Mouse (Mus musculus) intestine, postnatal 0 days (tissue): Measurements from ENCODE around the gene Desi1. TPM values are rescaled to one million over a fixed set of nuclear protein-coding genes. Genes with fewer than 3 reads are reported as not detected.

Experiments
- ATAC-seq: fragments of 200-750 bp; cut with Nextera tagmentation; 2 replicates; pipeline ENCODE4 v1.8.0; 2017; ENCODE audit warnings: mild to moderate bottlenecking, moderate TSS enrichment, moderate library complexity
- H3K27ac ChIP-seq: fragments of 300-500 bp; sonication (generic); 2 replicates; pipeline ENCODE4 v1.5.1; 2014; ENCODE audit warnings: mild to moderate bottlenecking, low read depth, low read length, moderate library complexity
- H3K27me3 ChIP-seq: fragments of 300-500 bp; sonication (generic); replicated peaks from 2 replicates; pipeline ENCODE4 v1.6.1; 2014; ENCODE audit warnings: low read length, mixed read lengths; ENCODE audit not compliant: control insufficient read depth, insufficient read depth
- H3K36me3 ChIP-seq: fragments of 300-500 bp; sonication (generic); 2 replicates; pipeline ENCODE4 v1.6.1; 2014; ENCODE audit warnings: mild to moderate bottlenecking, moderate library complexity; ENCODE audit not compliant: control insufficient read depth, insufficient read depth
- H3K4me1 ChIP-seq: fragments of 300-500 bp; sonication (generic); replicated peaks from 2 replicates; pipeline ENCODE4 v1.6.1; 2014; ENCODE audit warnings: antibody characterized with exemption, low read length, mixed read lengths; ENCODE audit not compliant: control insufficient read depth, insufficient read depth
- H3K4me2 ChIP-seq: fragments of 300-500 bp; sonication (generic); replicated peaks from 2 replicates; pipeline ENCODE4 v1.6.1; 2014; ENCODE audit warnings: low read depth, mild to moderate bottlenecking, moderate library complexity
- H3K4me3 ChIP-seq: fragments of 300-500 bp; sonication (generic); 2 replicates; pipeline ENCODE4 v1.5.1; 2014; ENCODE audit warnings: low read depth, low read length
- H3K9ac ChIP-seq: fragments of 300-500 bp; sonication (generic); 2 replicates; pipeline ENCODE4 v1.6.1; 2014; ENCODE audit warnings: mild to moderate bottlenecking, low read depth, low read length
- H3K9me3 ChIP-seq: fragments of 300-500 bp; sonication (generic); 2 replicates; pipeline ENCODE4 v1.6.1; 2016; ENCODE audit warnings: mixed run types; ENCODE audit not compliant: control insufficient read depth
- CTCF ChIP-seq: sonication (generic); IDR thresholded peaks from 2 replicates; pipeline ENCODE4 v1.5.1; 2016; ENCODE audit warnings: low read depth, mild to moderate bottlenecking, control low read depth, antibody characterized with exemption, moderate library complexity
- WGBS: fragments of 180-500 bp; shearing (Covaris S2); extraction: QIAGEN DNeasy Blood & Tissue Kit; methylation state at CpG from one replicate; pipeline ENCODE4 v1.1.7; 2014; 5-methylcytosine and 5-hydroxymethylcytosine counted together
- polyA plus RNA-seq: library from polyadenylated mRNA; unstranded; fragments of >200 nt; fragmentation: Nextera tagmentation; extraction: Ambion mirVana; gene quantifications from 2 replicates; pipeline ENCODE4 v1.2.1, GENCODE M21; 2015

The Desi1 gene
- polyA plus RNA-seq, 1 experiment from 2014 or later: 10.0 TPM

DNA sequence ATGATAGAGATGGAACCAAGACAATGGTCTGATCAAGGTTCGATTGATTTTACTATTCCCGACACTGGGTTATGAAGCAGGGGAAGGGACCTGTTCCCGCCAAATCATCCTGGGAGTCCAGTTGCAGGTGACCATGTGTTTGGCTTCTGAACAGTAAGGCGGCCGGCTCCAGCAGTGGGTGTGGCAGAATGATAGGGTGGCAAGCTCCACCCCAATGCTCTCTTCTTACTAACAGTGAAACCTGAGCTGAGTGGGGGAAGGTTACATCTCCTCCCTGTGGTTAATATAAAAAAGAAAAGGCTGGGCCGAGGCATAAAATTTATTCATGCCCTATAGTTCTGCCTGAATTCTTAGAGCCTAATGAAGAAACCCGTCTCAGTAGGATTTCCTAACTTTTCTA is 64.5 kb downstream of the Desi1 start:
- H3K27me3 ChIP-seq: no peaks in the 10 kb centered on the region
- H3K27ac ChIP-seq: no peak overlapping the region
- 51% methylated on average over 7 of the region's 7 CpGs for WGBS
- ATAC-seq: no peak
- H3K36me3 ChIP-seq: no peaks in the 10 kb centered on the region
- no peaks in the 10 kb centered on the region for H3K4me1 ChIP-seq
- TF ChIP-seq CTCF: no peak
- H3K4me3 ChIP-seq: no peak overlapping the region
- 0 out of 2 replicates have a peak, but pooled peaks cover 4% of the 10 kb centered on the region for H3K9me3 ChIP-seq
- no peak overlapping the region for H3K9ac ChIP-seq
- no peak overlapping the region for H3K4me2 ChIP-seq

DNA sequence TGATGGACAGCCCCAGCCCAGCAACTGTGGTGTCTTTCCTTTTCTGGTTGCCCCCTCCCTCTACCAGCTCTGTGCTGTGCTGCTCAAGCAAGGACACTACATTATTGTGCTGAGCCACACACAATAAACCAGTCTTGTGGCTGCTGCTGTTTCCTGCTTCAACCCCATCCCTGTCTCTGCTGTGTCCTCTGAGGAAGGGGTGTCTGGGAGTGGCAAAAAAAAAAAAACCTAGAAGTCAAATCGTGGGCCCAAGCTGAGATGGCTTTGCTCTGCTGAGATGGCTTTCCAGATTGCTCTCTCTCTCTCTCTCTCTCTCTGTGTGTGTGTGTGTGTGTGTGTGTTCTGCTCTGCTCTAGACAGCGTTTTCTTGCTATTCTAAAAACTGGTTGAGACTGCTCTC is 65.2 kb downstream of the Desi1 start:
- Histone ChIP-seq H3K9ac (no peak overlapping the region), H3K4me2 (no peak overlapping the region), H3K27me3 (no peaks in the 10 kb centered on the region), H3K4me3 (no peak overlapping the region), H3K4me1 (no peaks in the 10 kb centered on the region), H3K36me3 (no peaks in the 10 kb centered on the region), H3K27ac (no peak overlapping the region), H3K9me3 (0 out of 2 replicates have a peak, but pooled peaks cover 4% of the 10 kb centered on the region)
- 51% methylated on average over 2 of the region's 2 CpGs for WGBS
- no peak for TF ChIP-seq CTCF
- ATAC-seq: no peak

DNA sequence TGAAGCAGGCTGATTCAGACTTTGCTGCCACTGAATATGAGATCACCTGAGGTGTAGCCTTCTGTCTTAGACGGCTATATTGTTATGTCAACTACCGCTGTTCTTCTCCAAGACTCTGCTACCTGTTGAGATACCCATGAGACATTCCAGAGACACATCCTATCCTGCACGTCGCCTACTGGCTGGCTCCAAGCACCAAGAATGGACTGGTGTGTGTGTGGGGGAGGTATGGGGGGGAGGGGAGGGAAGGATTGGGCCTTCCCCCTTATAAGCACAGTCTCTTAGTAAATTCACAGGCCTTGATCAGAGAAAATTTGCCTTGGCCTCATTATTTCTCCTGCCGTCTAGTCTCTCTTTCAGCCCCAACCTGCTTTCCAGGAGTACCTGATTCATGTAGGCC is 65.8 kb downstream of the Desi1 start:
- H3K9ac ChIP-seq: no peak overlapping the region
- WGBS: 85% methylated on average over 5 of the region's 5 CpGs
- H3K36me3 ChIP-seq: no peaks in the 10 kb centered on the region
- no peak overlapping the region for H3K4me3 ChIP-seq
- no peaks in the 10 kb centered on the region for H3K4me1 ChIP-seq
- TF ChIP-seq CTCF: no peak
- no peak overlapping the region for H3K4me2 ChIP-seq
- no peaks in the 10 kb centered on the region for H3K27me3 ChIP-seq
- ATAC-seq: no peak
- H3K27ac ChIP-seq: no peak overlapping the region
- H3K9me3 ChIP-seq: 0 out of 2 replicates have a peak, but pooled peaks cover 4% of the 10 kb centered on the region

GRCm38 (mm10) chr15:81966062-81966829 is 67.4 kb downstream of the Desi1 start:
- no peaks in the 10 kb centered on the region for H3K36me3 ChIP-seq
- no peak overlapping the region for H3K4me3 ChIP-seq
- WGBS: 82% methylated on average over 13 of the region's 14 CpGs
- TF ChIP-seq CTCF: no peak
- no peak overlapping the region for H3K4me2 ChIP-seq
- no peak for ATAC-seq
- no peaks in the 10 kb centered on the region for H3K4me1 ChIP-seq
- no peaks in the 10 kb centered on the region for H3K9me3 ChIP-seq
- no peak overlapping the region for H3K9ac ChIP-seq
- no peaks in the 10 kb centered on the region for H3K27me3 ChIP-seq
- no peak overlapping the region for H3K27ac ChIP-seq

DNA sequence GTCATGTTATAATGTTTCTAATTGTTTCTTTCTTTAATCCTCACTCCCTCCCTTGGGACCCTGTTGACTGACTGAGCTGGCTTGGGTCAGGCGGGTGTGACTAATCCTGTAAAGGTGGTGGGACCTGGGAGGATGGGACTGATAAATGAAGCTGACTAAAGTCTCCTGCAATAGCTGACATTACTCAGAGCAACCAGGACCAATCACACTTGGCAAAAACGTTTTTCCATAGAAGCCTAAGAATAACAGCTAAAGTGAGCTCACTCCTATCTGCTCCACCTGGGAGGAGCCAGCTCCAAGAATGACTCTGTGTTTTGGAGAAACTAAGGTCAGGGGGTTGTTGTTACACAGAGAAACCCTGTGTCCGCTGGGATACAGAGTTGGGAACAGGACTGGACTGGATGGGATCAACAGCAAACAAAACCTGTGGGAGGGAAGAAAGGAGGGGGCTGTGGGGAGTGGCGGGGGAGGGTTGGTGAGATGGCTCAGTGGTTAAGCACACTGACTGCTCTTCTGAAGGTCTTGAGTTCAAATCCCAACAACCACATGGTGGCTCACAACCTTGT is 68.6 kb downstream of the Desi1 start:
- no peak for ATAC-seq
- no peak overlapping the region for H3K27ac ChIP-seq
- no peaks in the 10 kb centered on the region for H3K9me3 ChIP-seq
- no peak overlapping the region for H3K4me3 ChIP-seq
- no peak overlapping the region for H3K4me2 ChIP-seq
- H3K36me3 ChIP-seq: no peaks in the 10 kb centered on the region
- H3K4me1 ChIP-seq: no peaks in the 10 kb centered on the region
- H3K27me3 ChIP-seq: no peaks in the 10 kb centered on the region
- H3K9ac ChIP-seq: no peak overlapping the region
- WGBS: 67% methylated on average over 4 of the region's 4 CpGs
- no peak for TF ChIP-seq CTCF

GRCm38 (mm10) chr15:81964262-81964661 is 69.4 kb downstream of the Desi1 start:
- Histone ChIP-seq H3K36me3 (no peaks in the 10 kb centered on the region), H3K4me2 (no peak overlapping the region), H3K27ac (no peak overlapping the region), H3K4me1 (no peaks in the 10 kb centered on the region), H3K9me3 (no peaks in the 10 kb centered on the region), H3K27me3 (no peaks in the 10 kb centered on the region), H3K9ac (no peak overlapping the region), H3K4me3 (no peak overlapping the region)
- no peak for TF ChIP-seq CTCF
- no peak for ATAC-seq
- WGBS: 29% methylated on average over 1 of the region's 1 CpGs
